Mouse (Mus musculus) E14TG2a.4 (cell line): ENCODE measurements around the gene Fam53b.

Experiments used
- H3K27me3 ChIP-seq: 2 replicates; pipeline ENCODE4 v1.6.1; 2014; ENCODE audit warnings: low read length, control low read depth; ENCODE audit not compliant: insufficient read depth
- H3K36me3 ChIP-seq: 2 replicates; pipeline ENCODE4 v1.6.1; 2014; ENCODE audit warnings: low read length, control low read depth; ENCODE audit not compliant: insufficient read depth
- H3K4me1 ChIP-seq: replicated peaks from 2 replicates; pipeline ENCODE4 v1.6.1; 2014; ENCODE audit warnings: low read depth, low read length, control low read depth
- H3K4me3 ChIP-seq: replicated peaks from 2 replicates; pipeline ENCODE4 v1.5.1; 2014; ENCODE audit warnings: mild to moderate bottlenecking, low read length
- H3K9me3 ChIP-seq: 2 replicates; pipeline ENCODE4 v1.6.1; 2014; ENCODE audit warnings: low read length, control low read depth
- CTCF ChIP-seq: conservative IDR thresholded peaks from 2 replicates; pipeline ENCODE4 v1.5.1; 2014; ENCODE audit warnings: low read length
- NANOG ChIP-seq: IDR thresholded peaks from 2 replicates; pipeline ENCODE4 v1.6.1; 2014; ENCODE audit warnings: borderline replicate concordance, low read length, mixed read lengths
- POU5F1 ChIP-seq: IDR thresholded peaks from 2 replicates; pipeline ENCODE4 v1.6.1; 2014; ENCODE audit warnings: low read length, borderline replicate concordance

The Fam53b gene

DNA sequence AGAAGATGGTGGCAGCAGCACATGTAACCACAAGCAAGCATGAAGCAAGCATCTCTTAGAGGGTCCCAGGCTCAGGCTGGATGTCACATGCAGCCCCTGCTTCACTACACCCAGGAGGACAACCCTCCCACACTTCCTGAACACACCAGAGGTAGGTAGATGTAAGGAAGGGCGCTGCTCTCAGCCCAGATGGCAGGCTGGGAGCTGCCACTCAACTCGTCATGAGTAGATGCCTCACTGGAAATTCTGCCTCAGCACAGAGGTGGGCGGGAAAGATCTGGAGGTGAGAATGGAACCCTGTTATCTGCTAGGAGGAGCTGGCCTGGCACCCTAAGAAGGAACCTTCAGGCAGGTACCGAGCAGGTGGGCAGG, 45.7 kb downstream of the Fam53b start:
- Histone ChIP-seq H3K27me3 (no peaks in the 10 kb centered on the region), H3K4me3 (no peak overlapping the region), H3K4me1 (peaks cover 16% of the 10 kb centered on the region), H3K9me3 (no peaks in the 10 kb centered on the region; the same call in 1 of the 2 replicates), H3K36me3 (peaks cover 41% of the 10 kb centered on the region)
- TF ChIP-seq POU5F1, result no peak
- TF ChIP-seq CTCF, result no peak
- no peak for TF ChIP-seq NANOG

DNA sequence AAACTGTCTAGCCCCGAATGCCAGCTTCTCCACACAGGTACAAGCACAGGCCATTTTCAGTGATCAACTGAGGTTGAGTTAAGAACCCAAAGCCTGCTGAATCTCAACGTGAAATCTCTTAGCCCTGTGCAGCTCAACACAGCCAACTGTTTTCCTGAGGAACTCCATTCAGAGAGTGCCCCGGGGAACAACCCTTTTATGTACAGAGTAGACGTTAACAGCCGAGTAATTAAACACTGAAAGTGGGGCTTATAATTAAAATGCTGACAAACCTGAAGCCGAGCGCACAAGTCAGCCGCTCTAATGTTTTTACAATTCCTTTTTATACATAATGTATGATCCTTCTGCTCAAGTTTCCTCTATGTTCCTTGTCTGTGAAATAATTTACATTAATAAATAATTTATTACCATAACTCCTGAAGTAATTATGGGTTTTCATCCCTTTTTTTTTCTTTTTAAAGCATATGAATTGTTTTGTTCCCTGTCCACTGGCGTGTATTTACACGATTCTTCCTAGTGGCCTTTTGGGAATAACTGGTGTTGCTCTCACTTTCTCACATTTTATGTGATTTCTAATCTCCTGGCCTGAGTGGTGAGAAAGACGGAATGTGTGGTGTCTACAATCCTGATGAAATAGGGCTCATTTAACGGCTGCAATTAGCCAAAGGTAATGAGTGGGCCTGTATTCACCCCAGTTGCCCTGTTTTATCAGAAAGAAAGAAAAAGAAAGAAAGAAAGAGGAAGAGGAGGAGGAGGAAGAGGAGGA, 46.3 kb downstream of the Fam53b start:
- Histone ChIP-seq H3K27me3 (no peaks in the 10 kb centered on the region), H3K9me3 (no peaks in the 10 kb centered on the region; the same call in 1 of the 2 replicates), H3K4me1 (peaks cover 16% of the 10 kb centered on the region), H3K4me3 (no peak overlapping the region), H3K36me3 (peaks cover 42% of the 10 kb centered on the region)
- TF ChIP-seq CTCF, result no peak
- TF ChIP-seq NANOG, result no peak
- no peak for TF ChIP-seq POU5F1

DNA sequence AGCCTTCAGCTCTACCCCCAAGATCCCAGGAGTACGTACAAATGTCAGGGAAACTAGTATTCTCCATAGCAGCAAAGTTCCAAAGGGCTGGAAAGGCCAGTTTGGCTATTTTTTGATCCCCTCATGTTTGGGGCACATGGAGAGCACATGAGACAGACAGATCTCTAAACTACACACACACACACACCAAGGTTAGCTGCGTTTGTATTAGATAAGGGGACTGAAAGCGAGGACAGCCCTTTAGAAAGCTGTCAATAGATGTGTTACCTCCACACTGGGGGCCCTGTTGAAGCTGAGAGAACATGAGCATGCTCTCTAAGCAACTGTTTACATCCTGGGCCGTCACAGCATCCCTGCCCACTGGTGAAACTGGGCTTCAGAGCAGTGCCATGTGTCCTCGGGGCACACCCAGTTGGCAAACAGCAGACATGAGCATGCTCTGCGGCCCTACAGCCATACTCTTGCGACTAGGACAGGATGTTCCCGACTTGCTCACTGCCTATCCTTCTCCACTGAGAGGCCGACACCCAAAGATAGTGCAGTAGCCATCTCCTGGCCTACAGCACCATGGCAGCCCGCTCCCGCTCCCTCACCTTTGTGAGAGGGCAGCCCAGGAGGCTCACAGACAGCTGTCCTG, 47.3 kb downstream of the Fam53b start:
- TF ChIP-seq CTCF (no peak), POU5F1 (no peak), NANOG (no peak)
- H3K4me1 ChIP-seq, result peaks cover 16% of the 10 kb centered on the region
- H3K36me3 ChIP-seq, result peaks cover 32% of the 10 kb centered on the region
- H3K4me3 ChIP-seq, result no peak overlapping the region
- no peaks in the 10 kb centered on the region for H3K27me3 ChIP-seq
- no peaks in the 10 kb centered on the region; the same call in 1 of the 2 replicates for H3K9me3 ChIP-seq

DNA sequence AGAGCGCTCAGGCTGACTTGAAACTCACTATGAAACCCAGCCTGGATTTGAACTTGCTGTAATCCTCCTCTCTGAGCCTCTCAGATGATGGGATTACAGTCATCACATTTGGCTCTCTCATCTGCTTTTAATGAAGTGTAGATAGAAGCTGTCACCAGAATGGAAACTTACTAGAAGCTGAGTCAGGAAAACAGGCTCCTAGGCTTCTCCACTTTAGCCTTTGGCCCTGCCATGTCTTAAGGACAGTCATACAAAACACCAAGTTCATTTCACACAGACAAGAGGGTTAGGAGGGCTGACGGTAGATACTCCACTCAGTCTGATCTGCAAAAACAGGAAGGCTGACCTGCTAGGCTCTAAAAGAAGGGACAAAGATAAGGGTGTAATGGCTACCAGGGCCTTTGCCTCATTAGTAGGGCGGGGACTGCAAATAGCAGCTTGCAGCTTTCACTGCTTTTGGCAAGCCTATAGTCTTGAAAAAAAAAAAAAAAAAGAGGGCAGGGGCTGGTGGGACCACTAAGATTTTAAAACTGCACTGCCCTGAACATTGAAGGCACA, 48.0 kb downstream of the Fam53b start:
- no peak for TF ChIP-seq CTCF
- no peak for TF ChIP-seq NANOG
- TF ChIP-seq POU5F1, result no peak
- Histone ChIP-seq H3K4me3 (no peak overlapping the region), H3K9me3 (no peaks in the 10 kb centered on the region; the same call in 1 of the 2 replicates), H3K27me3 (no peaks in the 10 kb centered on the region), H3K4me1 (peaks cover 16% of the 10 kb centered on the region), H3K36me3 (peaks cover 28% of the 10 kb centered on the region)

DNA sequence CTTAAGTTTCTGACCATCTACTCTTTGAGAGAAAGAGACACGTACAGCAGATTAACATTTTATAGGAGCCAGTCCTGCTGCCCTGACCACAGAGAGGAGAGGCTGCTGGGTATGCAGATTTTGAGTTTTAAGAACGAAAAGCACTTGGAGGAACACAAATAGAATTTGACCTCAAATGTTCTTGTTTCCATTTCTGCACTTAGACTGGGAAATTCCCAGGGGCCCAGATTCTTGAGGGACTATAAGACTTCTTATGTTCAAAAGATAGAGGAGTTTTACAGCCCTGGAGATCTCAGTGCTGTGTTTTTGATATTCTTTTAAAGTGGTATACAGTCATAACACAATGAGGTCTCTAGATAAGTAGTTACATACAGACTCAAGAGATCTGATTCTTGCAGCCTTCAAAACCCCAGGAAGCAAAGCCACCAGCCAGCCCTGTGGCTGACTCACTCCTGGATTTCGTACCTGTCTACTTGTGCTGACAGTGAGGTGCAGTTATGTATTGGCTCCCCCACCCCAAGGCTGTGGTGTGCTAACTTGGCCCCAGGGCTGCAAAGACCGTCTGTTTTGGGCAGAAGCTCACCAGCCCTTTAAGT, 48.7 kb downstream of the Fam53b start:
- Histone ChIP-seq H3K36me3 (peaks cover 24% of the 10 kb centered on the region), H3K4me1 (peaks cover 20% of the 10 kb centered on the region), H3K4me3 (no peak overlapping the region), H3K9me3 (no peaks in the 10 kb centered on the region; the same call in 1 of the 2 replicates), H3K27me3 (peaks cover 3% of the 10 kb centered on the region; the same call in 1 of the 2 replicates)
- TF ChIP-seq CTCF, result no peak
- TF ChIP-seq NANOG, result no peak
- TF ChIP-seq POU5F1, result no peak

DNA sequence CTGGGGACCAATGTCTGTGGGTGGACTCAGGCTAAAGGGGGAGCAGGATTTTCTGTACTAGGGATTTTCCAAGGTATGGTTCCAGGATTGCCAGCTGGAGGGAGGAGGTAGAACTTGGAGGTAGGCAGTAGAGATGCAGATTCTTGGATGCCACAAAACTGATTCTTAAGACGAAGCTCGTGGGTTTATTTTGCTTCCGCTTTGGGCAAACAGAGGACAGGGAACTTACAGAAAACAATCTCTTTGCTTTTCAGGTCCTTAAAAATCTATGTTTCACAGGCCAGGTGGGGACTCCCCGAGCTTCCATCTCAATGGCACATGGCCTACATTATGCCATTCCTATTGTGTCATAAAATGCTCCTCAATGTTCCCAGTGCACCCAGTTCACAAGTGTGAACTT, 49.4 kb downstream of the Fam53b start:
- TF ChIP-seq CTCF (no peak), NANOG (no peak), POU5F1 (no peak)
- H3K4me1 ChIP-seq, result peaks cover 27% of the 10 kb centered on the region
- no peak overlapping the region for H3K4me3 ChIP-seq
- H3K9me3 ChIP-seq, result no peaks in the 10 kb centered on the region; the same call in 1 of the 2 replicates
- H3K36me3 ChIP-seq, result peaks cover 23% of the 10 kb centered on the region
- peaks cover 3% of the 10 kb centered on the region; the same call in 1 of the 2 replicates for H3K27me3 ChIP-seq

DNA sequence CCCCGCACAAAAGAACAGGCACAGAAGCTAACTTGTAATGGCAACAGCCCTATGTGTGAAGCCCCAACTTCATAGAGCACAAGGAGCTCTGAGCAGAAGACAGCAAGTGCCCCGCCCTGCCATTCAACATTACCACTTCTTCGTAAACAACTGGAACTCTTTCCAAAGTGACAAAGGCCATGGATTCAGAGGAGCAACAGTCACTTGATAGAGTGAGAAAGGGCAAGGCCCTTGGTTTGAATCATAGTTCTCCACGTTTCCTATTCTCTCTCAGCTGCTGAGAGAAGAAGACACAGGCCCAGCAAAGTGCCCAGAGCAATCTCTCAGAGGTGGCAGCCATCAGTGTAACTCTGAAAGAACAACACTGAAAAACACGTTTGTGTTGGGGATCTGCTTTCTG, 49.8 kb downstream of the Fam53b start:
- TF ChIP-seq CTCF, result no peak
- no peak for TF ChIP-seq NANOG
- peaks cover 24% of the 10 kb centered on the region for H3K36me3 ChIP-seq
- peaks cover 29% of the 10 kb centered on the region for H3K4me1 ChIP-seq
- H3K9me3 ChIP-seq, result no peaks in the 10 kb centered on the region; the same call in 1 of the 2 replicates
- peaks cover 3% of the 10 kb centered on the region; the same call in 1 of the 2 replicates for H3K27me3 ChIP-seq
- H3K4me3 ChIP-seq, result no peak overlapping the region

DNA sequence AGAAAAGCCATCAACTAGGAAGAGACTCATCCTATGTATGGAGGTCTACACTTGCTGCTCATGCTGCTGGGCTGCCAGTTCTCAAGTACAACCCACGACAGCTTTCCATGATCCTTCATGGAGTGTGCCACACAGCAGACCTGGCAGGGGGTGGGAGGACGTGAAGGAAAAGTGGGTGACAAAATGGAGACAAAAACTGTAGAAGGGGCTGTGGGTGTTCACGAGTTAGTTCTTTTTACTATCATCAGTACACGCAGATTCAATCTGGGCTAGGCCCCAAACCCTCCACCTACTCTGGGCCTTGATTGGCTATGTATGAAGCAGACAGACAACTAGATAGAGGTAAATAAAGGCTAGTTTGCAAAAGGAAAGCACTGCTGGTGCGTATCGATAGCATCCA, 50.3 kb downstream of the Fam53b start:
- Histone ChIP-seq H3K36me3 (peaks cover 29% of the 10 kb centered on the region), H3K4me3 (no peak overlapping the region), H3K4me1 (peaks cover 29% of the 10 kb centered on the region), H3K9me3 (no peaks in the 10 kb centered on the region; the same call in 1 of the 2 replicates), H3K27me3 (peaks cover 3% of the 10 kb centered on the region; the same call in 1 of the 2 replicates)
- no peak for TF ChIP-seq POU5F1
- no peak for TF ChIP-seq NANOG
